Mouse (Mus musculus) limb, embryonic 12.5 days (tissue): ENCODE results near the gene Btbd35f29. TPM values are rescaled to one million over a fixed set of nuclear protein-coding genes. Genes with fewer than 3 reads are reported as not detected.
"Not testable (repeated sequence)": the region's sequence is repeated elsewhere in the genome, so short reads cannot be mapped to it uniquely, and the experiment has no call there.

Experiments
- ATAC-seq: fragments of 200-750 bp; cut with Nextera tagmentation; 2 replicates; pipeline ENCODE4 v1.8.0; 2017; ENCODE audit warnings: low read depth, moderate TSS enrichment; ENCODE audit not compliant: insufficient number of reproducible peaks, insufficient read depth, low FRiP score, low TSS enrichment
- H3K27ac ChIP-seq: fragments of 300-500 bp; sonication (generic); 2 replicates; pipeline ENCODE4 v1.5.1; 2016; ENCODE audit warnings: mild to moderate bottlenecking, moderate library complexity
- H3K27me3 ChIP-seq: fragments of 300-500 bp; sonication (generic); 2 replicates; pipeline ENCODE4 v1.6.1; 2016; ENCODE audit warnings: mild to moderate bottlenecking, moderate library complexity
- H3K36me3 ChIP-seq: fragments of 300-500 bp; sonication (generic); 2 replicates; pipeline ENCODE4 v1.6.1; 2016; ENCODE audit warnings: mild to moderate bottlenecking, moderate library complexity
- H3K4me1 ChIP-seq: fragments of 300-500 bp; sonication (generic); replicated peaks from 2 replicates; pipeline ENCODE4 v1.6.1; 2016
- H3K4me2 ChIP-seq: fragments of 300-500 bp; sonication (generic); 2 replicates; pipeline ENCODE4 v1.6.1; 2016; ENCODE audit warnings: mild to moderate bottlenecking, moderate library complexity
- H3K4me3 ChIP-seq: fragments of 300-500 bp; sonication (generic); replicated peaks from 2 replicates; pipeline ENCODE4 v1.5.1; 2016; ENCODE audit warnings: mild to moderate bottlenecking
- H3K9ac ChIP-seq: fragments of 300-500 bp; sonication (generic); replicated peaks from 2 replicates; pipeline ENCODE4 v1.6.1; 2016; ENCODE audit warnings: mild to moderate bottlenecking, moderate library complexity
- H3K9me3 ChIP-seq: fragments of 300-500 bp; sonication (generic); 2 replicates; pipeline ENCODE4 v1.6.1; 2016; ENCODE audit warnings: mild to moderate bottlenecking, moderate library complexity
- WGBS: fragments of 180-500 bp; shearing (Covaris S2); methylation state at CpG from one replicate; pipeline ENCODE4 v1.1.7; 2016; 5-methylcytosine and 5-hydroxymethylcytosine counted together
- polyA plus RNA-seq: library from polyadenylated mRNA; unstranded; fragments of >200 nt; fragmentation: Nextera tagmentation; extraction: Ambion mirVana; gene quantifications from 2 replicates; pipeline ENCODE4 v1.2.1, GENCODE M21; 2016

Gene Btbd35f29
- not detected in 2 replicates for polyA plus RNA-seq

DNA sequence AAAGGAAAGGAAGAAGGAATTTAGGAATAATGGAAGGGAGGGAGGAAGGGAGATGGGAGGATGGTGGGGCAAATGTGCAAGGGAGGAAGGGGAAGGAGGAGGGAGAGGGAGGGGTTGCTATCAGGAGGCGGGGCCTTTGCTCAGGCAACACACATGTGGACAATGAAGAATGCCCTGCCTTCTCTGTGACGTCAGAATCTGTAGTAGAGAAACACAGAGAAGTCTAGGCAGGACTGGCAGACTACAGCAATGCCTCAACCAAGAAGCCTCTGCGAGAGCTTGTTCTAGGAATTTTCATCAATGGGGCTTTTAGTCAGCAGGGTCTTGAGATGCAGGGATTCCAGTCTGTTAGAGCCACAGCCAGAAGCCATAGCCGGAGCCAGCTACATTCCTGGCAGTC, at the start of gene Btbd35f29:
Btbd35f29 (plus strand) TSS at position 301 of the 400 bp plus-strand sequence.
- no CpG with 5 or more reads among the region's 4 CpGs for WGBS

DNA sequence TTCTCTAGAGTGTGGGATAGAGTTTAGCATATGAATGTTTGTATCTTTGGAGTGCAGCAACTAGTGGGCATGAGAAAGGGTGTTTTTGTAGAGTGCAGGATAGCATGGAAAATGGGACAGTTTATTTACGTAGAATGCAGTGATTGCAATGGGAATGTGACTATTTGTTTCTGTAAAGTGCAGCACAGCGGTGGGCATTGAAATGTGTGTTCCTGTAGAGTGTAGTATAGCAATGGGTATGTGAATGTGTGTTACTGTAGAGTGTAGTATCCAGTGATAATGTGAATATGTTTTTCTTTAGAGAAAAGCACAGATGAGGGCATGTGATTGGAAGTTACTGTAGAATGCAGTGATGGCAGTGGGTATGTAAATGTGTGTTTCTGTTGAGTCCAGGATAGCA, 23.9 kb downstream of the Btbd35f29 start:
- H3K4me3 ChIP-seq, H3K4me1 ChIP-seq, H3K9ac ChIP-seq, ATAC-seq, H3K27me3 ChIP-seq, H3K27ac ChIP-seq, H3K4me2 ChIP-seq, H3K36me3 ChIP-seq: not testable (repeated sequence)
- peaks cover 46% of the 10 kb centered on the region for H3K9me3 ChIP-seq
- WGBS, result 83% methylated on average over 2 of the region's 2 CpGs

More for the DNA sequence above, at the start of gene Btbd35f29:
- H3K27ac ChIP-seq, ATAC-seq, H3K4me2 ChIP-seq, H3K4me1 ChIP-seq, H3K27me3 ChIP-seq, H3K9ac ChIP-seq, H3K36me3 ChIP-seq, H3K4me3 ChIP-seq, H3K9me3 ChIP-seq: not testable (repeated sequence)

DNA sequence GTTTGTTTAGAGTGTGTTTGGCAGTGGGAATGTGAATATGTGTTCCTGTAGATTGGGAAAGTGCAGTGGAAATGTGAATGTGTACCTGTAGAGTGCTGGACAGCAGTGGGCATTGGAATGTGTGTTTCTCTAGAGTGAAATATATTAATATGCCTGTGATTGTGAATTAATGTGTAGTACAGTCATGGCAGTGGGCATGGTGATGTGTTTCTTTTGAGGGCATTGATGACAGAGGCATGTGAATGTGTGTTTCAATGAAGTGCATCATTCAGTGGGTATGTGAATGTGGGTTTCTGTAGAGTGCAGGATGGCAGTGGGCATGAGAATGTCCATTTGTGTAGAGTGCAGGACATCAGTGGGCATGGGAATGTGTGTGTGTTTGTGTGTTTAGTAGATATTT, 27.7 kb downstream of the Btbd35f29 start:
- not testable (repeated sequence) for H3K27ac ChIP-seq, H3K4me2 ChIP-seq, H3K36me3 ChIP-seq, ATAC-seq, H3K4me1 ChIP-seq, H3K9ac ChIP-seq, H3K27me3 ChIP-seq, H3K4me3 ChIP-seq
- H3K9me3 ChIP-seq, result peaks cover 48% of the 10 kb centered on the region

DNA sequence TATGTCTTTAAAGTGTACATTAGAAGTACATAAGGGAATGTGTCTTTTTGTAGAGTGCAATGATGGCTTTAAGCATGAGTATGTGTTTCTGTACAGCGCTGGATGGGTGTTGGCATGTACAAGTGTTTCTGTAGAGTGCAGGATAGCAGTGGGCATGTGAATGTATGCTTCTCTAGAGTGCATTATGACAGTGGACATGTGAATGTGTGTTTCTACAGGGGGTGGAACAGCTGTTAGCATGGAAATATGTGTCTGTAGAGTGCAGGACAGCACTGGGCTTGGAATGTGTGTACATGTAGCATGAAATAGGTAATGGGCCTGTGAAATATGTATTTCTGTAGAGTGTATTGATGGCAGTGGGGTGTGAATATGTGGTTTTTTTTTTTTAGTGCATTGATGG, 28.4 kb downstream of the Btbd35f29 start:
- not testable (repeated sequence) for H3K4me2 ChIP-seq, H3K27ac ChIP-seq, ATAC-seq, H3K27me3 ChIP-seq, H3K9ac ChIP-seq, H3K4me1 ChIP-seq, H3K36me3 ChIP-seq, H3K4me3 ChIP-seq
- peaks cover 45% of the 10 kb centered on the region for H3K9me3 ChIP-seq
- 69% methylated on average over 1 of the region's 1 CpGs for WGBS

DNA sequence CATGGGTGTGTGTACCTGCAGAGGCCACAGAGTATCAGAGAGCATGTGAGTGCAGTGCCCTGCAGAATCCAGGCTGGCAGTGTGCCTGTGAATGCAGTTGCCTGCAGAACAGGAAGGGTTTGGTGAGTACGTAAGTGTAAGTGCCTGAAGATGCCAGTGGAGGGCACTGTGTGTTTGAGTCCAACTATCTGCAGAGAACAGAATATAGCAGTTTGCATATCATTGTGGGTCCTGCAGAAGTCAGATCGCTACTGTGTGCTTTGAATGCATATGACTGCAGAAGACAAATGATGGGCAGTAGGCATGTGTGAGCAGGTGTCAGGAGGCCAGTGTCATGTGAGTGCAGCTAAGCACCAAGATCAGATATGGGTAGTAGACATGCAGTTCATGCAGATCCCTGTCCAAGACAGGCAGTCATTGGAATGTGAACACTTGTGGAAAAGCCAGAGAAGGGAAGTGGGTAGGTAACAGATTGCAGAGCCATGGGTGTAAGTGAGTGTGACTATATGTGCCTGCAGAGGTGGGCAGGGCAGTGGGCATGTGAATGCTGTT, 41.1 kb downstream of the Btbd35f29 start:
- H3K36me3 ChIP-seq, H3K9ac ChIP-seq, H3K4me2 ChIP-seq, H3K27ac ChIP-seq, ATAC-seq, H3K4me1 ChIP-seq, H3K27me3 ChIP-seq, H3K4me3 ChIP-seq: not testable (repeated sequence)
- H3K9me3 ChIP-seq, result peaks cover 39% of the 10 kb centered on the region
- 83% methylated on average over 2 of the region's 2 CpGs for WGBS

DNA sequence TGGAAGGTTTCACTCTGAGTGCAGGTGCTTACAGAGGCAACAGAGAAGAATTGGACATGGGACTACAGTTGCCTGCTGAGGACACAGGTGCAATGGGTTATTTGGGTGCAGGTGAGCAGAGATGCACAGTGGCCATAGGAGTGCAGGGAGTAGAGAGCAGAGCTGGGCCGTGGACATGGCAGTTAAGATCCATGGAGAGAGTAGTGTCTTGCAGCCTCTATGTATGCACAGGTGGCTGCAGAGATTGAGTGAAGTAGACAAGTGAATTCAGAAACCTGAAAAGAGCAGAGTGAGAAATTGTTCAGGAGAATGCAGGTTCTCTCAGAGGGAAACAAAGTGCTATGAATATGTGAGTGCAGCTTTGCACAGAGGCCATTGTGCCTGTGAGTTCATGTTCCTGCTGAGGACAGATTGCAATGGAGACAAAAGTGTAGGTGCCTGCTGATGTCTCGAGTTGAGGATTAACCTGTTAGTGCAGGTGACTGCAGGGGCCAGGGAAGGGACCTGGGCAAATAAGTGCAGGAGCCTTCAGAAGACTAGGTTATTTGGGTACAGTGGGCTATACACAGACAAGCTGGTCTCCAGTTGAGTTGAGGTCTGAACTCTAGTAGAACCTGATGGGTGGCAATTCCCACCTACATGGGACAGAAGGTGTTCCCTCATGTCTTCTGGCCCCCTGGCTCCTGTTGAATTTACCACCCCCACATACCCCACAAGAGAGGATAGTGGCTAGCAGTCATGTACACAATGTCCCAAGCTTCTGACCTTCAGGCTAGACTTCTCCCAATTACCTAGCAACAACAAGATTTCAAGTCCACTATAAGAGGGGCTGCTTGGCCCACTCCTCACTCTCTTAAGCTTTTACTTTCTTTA, 42.2 kb downstream of the Btbd35f29 start:
- ATAC-seq, H3K9ac ChIP-seq, H3K4me3 ChIP-seq, H3K27ac ChIP-seq, H3K36me3 ChIP-seq, H3K4me2 ChIP-seq, H3K4me1 ChIP-seq, H3K27me3 ChIP-seq: not testable (repeated sequence)
- 65% methylated on average over 2 of the region's 2 CpGs for WGBS
- peaks cover 43% of the 10 kb centered on the region for H3K9me3 ChIP-seq

DNA sequence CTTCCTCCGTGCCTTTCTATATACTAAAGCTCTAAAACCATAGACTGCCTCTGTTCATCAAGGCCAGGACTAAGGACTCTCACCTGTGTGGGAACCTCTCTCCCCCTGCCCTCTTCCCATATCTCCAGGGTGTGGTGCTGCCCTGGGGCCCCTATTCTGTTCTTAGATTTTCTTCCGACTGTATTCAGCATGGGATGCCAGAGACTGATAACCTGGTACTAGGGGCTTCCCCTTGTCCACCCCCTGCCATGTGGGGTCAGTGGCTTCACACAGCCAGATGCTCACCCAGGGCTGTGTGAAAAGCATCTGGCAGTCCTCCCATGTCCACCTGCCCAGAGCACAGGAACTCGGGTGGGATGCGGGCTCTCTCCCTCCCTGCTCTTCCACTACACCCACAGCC, 43.1 kb downstream of the Btbd35f29 start:
- not testable (repeated sequence) for H3K4me1 ChIP-seq, H3K36me3 ChIP-seq, H3K9ac ChIP-seq, ATAC-seq, H3K27ac ChIP-seq, H3K4me2 ChIP-seq, H3K27me3 ChIP-seq, H3K4me3 ChIP-seq
- H3K9me3 ChIP-seq, result peaks cover 49% of the 10 kb centered on the region
- 86% methylated on average over 4 of the region's 4 CpGs for WGBS

DNA sequence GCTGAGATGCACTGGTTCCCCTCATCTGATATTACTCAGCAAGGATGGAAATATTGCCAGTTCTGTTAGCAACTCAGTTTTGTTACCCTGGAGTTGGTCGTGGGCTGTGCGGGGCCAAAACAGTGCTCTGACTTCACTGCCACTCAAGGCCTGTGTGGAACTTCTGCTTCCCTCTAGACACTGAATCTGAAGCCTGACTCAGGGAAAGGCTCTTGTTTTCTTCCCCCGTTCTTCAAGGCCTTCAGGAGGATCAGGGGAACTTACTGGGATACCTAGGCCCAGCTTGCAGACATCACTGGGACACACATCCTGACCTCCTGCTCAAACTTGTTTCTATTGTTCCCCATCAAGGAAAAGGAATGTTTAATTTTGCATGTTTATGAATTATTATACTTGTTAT, 45.2 kb downstream of the Btbd35f29 start:
- H3K9ac ChIP-seq, H3K27me3 ChIP-seq, H3K4me2 ChIP-seq, ATAC-seq, H3K4me3 ChIP-seq, H3K27ac ChIP-seq, H3K36me3 ChIP-seq, H3K4me1 ChIP-seq: not testable (repeated sequence)
- WGBS, result 83% methylated on average over 3 of the region's 3 CpGs
- H3K9me3 ChIP-seq, result peaks cover 49% of the 10 kb centered on the region

DNA sequence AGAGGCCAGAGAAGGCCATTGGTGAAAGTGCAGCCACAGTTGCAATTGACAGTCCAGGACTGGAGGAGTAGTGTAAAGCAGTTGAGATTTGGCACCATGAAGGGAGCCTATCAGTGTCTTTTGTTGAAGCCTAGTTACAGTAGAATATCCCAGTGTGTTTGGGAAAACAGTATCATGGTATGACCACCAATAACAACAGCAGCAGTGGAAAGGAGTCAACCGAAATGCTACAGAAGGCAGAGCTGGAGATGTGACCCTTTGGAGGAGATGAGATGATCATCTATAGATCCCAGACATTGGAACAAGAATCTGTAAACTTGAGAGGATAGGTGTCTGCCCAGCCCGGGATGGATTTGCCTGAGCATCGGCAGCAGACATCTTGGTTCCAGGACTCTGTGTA, 47.7 kb downstream of the Btbd35f29 start:
- H3K4me3 ChIP-seq, ATAC-seq, H3K9ac ChIP-seq, H3K4me1 ChIP-seq, H3K27ac ChIP-seq, H3K36me3 ChIP-seq, H3K4me2 ChIP-seq, H3K27me3 ChIP-seq: not testable (repeated sequence)
- peaks cover 39% of the 10 kb centered on the region for H3K9me3 ChIP-seq
- WGBS, result 88% methylated on average over 3 of the region's 3 CpGs

Other genes starting within 250 kb of the Btbd35f29 start
- gene Spin2f, start 136.2 kb downstream of the Btbd35f29 start, polyA plus RNA-seq, result not detected in 2 replicates
- gene Btbd35f26, start 218.8 kb downstream of the Btbd35f29 start, polyA plus RNA-seq, result not detected in 2 replicates